Mouse (Mus musculus) heart, postnatal 14 days (tissue): ENCODE data around the gene Fam72a. TPM values are rescaled to one million over a fixed set of nuclear protein-coding genes. Genes with fewer than 3 reads are reported as not detected.

Experiments
- DNase-seq, 2 experiments: peaks; one replicate each; pipeline ENCODE4 v3.0.0; 2021 to 2022
- intact Hi-C: fragments of 180-260 bp; cut with DNase I; formaldehyde crosslinking; loops from one replicate; pipeline ENCODE4 v1.15.1; 2025
- long read RNA-seq, 2 experiments: library from polyadenylated mRNA; stranded (forward); transcript quantifications; one replicate each; pipeline ENCODE4 v2.0.0; 2021
- total RNA-seq, 2 experiments: library from RNA; stranded (reverse); gene quantifications; 2 replicates each; pipeline ENCODE4 v1.2.3; 2021

Gene Fam72a
- under 1 TPM; 0.83 to 0.93 TPM for total RNA-seq
- long read RNA-seq, experiment 1: 0 reads
- long read RNA-seq, experiment 2: 0 reads

DNA sequence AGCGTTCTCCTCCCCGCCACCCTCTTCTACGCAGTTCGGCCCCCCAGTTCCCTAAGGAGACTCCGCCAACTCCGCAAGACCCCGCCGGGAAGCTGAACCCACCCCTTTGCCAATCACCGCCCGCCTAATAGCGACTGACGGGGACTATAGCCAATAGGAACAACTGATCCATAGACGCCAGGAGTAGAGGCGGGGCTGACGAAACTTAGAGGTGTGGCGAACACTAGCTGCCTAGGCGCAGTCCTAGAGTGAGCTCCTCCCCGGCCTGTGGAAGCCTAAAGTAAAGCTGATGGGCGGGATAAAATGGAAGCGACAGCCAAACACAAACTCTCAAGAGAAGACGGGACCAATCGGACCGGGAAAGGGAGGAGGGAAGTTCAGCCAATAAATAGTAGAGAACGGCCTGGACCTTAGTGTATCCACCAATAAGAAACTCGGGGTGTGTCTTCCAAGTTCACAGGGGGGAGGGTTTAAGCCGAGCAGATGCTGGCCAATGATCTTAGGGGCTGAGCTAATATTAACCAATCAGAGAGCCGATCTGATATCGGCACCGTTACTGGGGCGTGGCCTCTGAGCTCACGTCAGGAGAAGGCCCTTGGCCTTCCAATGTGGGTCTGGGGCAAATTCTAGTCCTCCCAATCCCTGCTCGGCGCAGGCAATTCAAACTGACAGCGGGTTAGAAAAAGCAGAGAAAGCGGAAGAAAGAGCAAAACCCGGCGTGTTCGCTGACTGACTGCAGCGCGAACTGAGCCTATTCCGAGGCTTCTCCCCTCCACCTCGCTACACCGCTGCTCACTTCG lies at the start of gene Fam72a, which contains the start of gene Srgap2:
Fam72a (plus strand) TSS at position 623 of the 800 bp plus-strand sequence.
Srgap2 (minus strand) TSS at position 72 of the 800 bp plus-strand sequence.
- DNase-seq: peak; percentile 95 to 97
- intact Hi-C loops: loop anchor here (2.0 to 5.0 kb wide), 3 partner anchors 23 to 165 kb away; no protein-coding TSS in a partner anchor

DNA sequence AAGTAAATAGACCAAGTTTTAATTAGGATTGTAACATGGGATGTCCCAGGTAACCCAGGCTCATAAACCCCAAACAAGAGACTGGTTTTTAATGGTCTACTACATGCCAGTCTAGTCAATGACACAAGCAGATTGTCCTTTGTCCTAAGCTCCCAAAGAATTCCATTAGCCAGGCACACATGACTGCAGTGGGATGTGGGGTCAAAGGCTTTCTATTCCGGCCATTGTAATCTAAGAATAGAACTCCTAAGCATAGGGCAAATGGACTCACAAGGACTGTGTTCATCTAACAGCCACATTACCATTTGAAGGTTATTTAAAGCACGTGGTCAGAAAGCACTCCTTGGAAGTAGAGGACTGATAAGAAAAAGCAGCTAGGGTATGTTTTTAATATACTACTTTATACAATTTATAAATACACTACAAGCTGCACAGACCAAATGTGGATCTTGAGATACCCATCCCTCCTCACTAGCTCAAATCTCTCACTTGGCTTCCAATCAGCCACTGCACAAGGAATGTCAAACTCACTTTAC lies 48.9 kb upstream of the Fam72a start:
- intact Hi-C loops: loop anchor here (5.0 kb wide), 1 partner anchor 47 kb away; no protein-coding TSS in a partner anchor
- DNase-seq: no peak

DNA sequence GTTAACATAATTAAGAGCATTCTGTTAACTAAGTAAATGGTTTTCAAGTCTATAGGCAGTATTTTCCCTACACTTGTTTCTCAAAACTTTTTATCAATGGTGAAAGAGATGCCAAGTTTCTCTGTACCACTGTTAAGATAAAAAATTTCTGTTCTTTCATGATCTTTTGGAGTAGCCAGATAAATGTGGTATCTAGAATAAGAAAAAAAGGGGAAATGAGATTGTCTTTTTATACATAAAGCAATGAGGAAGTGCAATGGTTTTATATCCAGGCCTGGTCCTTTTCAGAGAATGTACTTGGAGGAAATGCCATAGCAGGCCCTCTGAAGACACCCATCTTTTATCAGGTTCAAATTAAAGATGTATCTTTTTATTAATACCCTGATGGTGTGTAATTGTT lies 46.3 kb upstream of the Fam72a start:
- intact Hi-C loops: no loop called here
- DNase-seq: no peak

DNA sequence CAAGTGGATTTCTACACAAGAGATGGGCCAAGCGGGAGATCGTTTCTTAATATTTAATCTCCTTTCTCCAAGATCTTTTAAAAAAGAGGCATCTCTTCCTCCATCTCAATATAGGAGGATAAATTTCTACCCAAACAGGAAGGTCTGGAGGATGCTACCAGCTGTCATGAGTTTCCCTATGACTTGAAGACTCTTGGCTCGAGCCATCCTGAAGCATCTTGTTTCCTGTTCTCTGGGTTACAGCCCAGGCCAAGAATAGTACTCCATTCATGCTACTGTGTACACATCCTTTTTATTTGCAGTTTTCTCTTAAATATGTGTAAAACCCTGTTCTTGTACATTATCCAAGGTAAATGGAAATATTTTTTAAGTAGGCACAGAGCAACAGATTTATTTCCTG lies 45.5 kb upstream of the Fam72a start:
- intact Hi-C loops: no loop called here
- no peak for DNase-seq

DNA sequence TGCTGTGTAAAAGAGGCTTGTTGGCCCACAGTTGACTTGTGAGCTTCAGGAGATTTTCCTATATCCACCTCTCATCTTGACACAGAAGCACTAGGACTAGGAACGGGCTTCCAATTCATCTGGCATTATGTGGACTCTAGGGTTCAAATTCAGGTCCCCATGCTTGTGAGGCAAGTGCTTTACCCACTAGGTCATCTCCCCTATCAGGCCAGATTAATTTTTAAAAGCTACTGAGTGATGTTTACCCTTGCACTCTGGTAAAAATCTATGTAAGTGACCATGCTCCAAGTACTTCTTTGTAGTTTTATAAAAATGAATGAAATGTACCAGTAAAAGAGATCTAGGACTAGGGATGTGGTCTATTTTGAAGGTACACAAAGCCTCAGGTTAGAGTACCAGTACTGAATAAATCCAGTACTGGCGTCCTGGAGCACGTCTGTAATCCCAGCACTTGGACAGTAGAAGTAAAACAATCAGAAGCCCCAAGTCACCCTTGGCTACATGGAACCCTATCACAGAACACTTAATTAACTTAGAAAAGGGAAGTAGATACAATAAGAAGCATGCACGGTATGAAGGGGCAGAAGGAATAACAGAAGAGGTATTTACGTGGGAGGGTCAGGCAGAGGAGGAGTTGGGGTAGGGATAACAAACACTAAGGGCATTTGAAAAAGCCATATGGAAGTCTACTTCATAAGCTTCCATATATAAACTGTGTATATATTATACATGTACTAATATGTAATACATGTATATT lies 41.4 kb upstream of the Fam72a start:
- no peak for DNase-seq
- intact Hi-C loops: loop anchor here (5.0 kb wide), 1 partner anchor 36 kb away; no protein-coding TSS in a partner anchor

DNA sequence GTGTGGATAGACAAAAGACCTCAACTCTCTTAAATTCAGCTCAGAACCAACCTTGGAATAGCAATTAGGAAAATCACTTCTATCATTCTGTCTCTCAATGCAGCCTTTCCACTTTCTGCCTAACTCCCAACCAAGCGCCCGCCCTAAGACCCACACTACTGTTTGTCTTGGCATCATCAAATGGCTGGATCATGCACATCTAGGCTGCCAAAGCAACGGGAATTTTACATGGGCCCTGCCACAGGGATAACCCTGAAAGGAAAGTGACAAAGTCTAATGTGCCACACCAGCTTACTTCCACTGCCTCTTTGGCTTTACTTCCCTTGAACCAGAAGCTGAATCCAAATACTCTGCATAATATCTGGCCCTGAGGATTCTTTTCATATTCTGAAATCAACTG lies 38.4 kb upstream of the Fam72a start:
- intact Hi-C loops: loop anchor here (5.0 kb wide), 1 partner anchor 33 kb away; no protein-coding TSS in a partner anchor
- no peak for DNase-seq

DNA sequence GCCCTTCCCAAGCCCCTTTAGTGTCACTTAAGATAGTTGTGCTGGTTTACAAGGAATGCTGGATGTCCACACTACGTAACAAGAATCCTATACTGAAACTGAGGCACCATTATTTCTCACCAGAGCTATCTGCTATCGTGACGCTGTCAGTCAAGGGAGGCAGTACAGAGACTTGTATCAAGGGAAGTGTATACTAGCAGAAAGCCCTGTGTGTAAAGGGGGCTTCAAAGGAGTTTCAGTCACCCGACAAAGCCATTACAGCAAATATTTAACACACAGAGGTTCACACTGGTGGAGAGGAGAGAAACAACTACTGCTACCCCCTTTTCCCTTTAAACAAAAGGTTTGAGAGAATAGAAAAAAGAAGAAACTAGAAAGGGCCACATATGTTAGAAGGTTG lies 36.1 kb upstream of the Fam72a start:
- DNase-seq: no peak
- intact Hi-C loops: no loop called here

DNA sequence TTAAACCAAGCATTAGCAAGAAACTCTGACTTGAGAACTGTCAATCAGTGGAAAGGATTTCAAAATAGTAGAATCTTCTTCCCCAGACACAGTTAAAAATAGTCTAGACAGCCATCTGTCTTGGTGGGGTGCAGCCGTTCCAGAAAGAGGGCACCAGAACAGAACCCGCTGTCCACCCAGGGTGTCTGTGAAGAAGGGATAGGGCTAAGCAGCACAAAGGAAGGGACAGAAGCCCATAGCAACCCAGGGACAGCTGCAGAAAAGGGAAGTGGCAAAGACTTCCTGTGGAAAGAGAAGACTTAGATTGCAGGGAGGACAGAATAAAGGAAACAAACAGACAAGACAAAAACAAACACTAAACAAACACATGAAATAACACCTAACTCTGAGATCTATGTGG lies 35.3 kb upstream of the Fam72a start:
- no peak for DNase-seq
- intact Hi-C loops: no loop called here

DNA sequence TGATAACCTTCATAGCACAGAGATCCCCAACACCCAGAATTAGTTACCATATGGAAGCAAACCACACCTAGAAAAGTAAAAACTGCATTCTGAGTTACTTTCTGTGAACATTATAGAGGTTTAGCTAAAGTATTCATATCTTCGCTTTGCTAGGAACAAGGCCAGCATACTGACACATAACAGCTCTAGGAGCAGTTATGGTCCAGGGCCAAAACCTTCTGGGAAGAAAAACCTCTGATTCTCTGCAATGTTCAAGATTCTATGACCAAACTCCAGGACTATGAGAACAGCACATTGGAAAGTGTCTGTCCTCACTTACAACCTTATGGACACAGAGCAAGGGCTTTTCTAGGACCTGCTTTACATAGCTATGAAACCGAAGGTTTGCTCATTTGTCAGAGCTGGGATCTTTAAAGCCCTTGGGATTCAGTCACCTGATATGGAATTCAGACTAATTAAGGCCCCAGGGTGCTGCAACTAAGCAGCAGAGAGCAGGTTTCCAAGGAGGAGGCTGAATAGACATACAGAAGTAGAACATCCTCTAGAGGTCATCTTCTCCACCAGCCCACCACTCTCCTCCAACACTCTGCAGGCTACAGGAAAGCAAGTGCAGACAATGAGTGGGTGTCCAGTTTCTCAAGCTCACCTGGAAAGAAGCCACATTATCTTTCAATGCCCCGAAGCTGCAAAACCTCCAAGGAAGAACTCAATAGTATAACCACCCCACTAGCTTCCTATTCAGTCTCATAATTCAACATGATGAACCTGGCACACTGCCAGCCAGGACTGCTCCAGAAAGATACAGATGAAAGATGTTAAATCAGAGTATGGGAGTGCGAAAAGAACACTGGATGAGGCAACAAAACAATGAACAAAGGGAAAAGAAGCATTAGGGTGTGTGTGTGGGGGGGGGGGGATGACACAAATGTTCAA lies 33.5 kb upstream of the Fam72a start:
- DNase-seq: peak; percentile 43 to 46
- intact Hi-C loops: no loop called here

DNA sequence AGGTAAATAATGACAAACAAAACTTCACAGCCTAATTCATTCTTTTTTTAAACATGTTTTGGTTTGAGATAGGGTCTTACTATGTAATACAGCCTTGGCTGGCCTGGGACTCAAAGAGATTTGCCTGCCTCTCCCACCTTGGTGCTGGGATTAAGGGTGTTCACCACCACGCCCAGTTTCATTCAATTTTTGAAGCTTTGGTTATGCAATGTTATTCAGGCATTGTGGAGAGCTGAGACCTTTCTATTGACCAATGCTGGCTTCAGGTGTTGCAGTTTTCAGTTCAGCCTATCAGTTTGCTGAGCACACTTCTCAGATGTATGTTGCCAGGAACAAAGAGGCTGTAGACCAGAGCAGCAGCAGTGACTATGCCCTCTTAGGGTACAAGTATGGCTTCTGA lies 29.5 kb upstream of the Fam72a start:
- no peak for DNase-seq
- intact Hi-C loops: no loop called here

DNA sequence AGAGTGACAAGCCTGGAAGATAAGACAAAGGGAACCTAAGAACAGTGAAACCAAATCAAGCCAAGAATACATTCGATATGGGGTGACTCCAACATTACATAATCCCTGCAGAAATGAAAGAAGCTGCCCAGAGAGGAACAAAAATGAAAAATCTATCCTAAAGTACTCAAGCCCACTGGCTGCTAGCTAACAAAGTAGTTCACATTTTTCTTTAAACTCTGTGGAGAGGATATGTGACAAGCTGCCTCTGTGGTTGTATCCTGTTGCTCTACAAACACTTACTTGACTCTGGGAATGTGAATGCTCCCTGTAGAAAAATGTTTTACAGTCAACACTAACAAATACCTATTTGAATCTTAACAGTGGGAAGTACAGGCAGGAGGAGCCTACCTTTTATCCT lies 26.0 kb upstream of the Fam72a start:
- intact Hi-C loops: no loop called here
- no peak for DNase-seq

DNA sequence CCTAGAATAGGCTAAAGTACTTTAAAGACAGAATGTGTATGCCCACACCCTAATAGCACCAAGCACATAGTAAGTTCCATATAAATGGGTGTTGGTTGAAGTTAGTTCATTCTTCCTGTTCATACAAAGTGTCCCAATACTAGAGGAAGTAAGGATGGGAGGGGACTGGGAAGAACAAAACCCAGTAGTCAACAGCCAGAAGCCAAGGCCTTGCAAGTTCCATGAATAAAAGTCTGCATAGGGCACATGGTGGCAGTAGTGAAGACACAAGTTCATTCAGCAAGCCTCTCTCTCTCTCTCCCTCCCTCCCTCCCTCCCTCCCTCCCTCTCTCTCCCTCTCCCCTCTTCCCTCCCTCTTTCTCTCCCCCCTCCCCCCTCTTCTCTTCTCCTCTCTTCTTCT lies 16.6 kb upstream of the Fam72a start:
- intact Hi-C loops: no loop called here
- no peak for DNase-seq

DNA sequence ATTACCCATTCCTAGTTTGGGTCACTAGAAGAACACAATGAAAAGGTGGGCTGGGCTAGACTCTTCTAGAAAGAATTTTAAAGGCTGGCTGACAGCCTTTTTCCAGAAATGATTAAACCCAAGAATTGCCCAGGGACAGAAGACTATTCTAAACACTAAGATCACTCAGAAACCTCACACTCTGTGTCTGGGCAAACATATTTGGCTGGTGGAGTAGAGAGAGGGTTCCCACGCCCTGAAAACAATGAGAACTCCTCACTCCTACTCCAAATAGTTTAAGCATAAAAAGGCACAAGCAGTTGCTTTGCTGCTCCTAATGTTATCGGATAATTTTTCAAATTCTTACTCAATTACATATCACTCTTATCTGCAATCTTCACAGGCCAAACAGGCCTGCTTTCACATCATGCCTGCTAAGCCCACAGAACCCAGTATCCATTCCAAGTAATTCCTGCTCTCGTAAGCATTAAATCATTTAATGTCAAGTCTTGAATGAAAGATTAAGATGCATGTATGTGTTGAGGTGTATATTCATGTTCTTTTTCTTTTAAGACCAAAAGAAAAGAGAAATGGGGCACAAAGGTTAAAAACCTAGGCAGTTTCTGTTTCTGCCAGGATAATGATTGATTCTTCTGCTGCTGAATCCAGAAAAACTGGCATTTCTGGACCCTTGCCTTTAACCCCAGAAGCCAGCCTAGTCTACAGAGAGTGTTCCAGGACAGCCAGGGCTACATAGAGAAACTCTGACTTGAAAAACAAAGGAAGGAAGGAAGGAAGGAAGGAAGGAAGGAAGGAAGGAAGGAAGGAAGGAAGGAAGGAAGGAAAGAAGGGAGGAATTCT lies 15.8 kb upstream of the Fam72a start:
- intact Hi-C loops: no loop called here
- no peak for DNase-seq

DNA sequence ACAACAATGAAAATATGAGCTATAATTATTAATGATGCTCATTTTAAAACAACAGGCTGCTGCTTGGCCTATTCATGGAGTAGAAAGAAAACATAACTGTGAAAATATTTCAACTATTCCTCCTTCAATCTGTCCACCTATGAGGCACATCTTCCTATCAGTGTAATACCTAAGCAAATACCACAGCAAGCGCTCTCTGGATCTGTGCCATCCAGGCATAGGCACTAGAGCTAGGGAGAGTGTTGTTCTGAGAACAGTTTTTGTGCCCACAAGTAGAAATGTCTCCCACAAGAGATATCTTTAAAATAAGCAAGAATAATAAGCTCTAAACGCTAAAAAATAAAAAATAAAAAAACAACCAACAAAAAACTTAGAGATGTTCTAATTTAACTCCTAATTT lies 14.6 kb upstream of the Fam72a start:
- intact Hi-C loops: no loop called here
- no peak for DNase-seq

DNA sequence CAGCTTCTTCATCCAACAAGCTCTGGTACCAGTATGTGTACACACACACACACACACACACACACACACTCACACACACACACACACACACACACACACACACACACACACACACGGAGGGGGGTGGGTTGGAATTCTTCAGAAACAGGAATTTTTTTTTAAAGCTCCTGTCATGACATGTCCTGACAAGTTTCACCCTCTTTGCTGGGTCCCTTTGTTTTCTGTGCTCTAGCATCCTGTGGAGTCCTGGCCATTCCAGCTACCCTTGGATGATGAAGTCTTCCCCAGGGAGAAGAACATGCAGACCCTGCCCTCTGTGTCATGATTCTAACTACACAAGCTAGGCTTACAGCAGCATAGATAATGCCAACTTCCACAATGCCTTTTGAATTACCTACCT lies 13.5 kb upstream of the Fam72a start:
- no peak for DNase-seq
- intact Hi-C loops: no loop called here

DNA sequence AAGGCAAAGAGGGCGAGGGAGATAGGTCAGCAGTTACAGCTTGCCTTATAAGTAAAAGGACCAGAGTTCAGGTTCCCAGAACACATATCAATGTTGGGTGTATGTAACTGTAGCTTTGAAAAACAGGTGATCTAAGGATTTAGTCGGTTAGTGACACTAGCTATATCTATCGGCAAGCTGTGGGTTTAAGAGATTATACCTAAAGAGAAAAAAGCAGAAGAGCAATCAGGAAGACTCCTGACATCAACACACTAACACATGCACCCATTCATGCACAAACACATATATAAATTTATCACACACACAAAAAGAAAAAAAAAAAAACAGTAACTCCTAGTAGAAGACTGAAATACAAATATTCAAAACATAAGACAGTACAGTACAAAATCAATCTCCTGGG lies 11.1 kb upstream of the Fam72a start:
- DNase-seq: no peak
- intact Hi-C loops: no loop called here

DNA sequence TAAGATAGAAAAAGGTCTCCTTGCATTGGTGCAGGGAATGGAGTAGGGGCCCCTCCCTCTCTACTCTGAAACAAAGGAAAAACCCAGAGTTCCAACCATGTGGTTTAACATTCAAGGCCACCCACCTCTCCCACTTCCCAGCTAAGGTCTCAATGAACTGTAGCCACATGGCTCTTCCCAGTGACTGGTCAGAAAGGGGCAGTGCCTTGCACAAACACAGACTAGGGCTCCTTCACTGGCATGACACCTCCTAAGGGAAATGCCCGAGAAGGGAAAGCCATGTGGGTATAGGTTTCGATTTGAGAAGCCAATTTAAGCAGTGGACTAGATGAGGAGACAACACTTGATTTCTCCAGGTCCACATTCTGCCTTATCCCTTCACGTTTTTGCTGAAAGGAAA lies 3.9 kb upstream of the Fam72a start:
- DNase-seq: no peak
- intact Hi-C loops: loop anchor here (5.0 kb wide), 1 partner anchor 36 kb away; no protein-coding TSS in a partner anchor

DNA sequence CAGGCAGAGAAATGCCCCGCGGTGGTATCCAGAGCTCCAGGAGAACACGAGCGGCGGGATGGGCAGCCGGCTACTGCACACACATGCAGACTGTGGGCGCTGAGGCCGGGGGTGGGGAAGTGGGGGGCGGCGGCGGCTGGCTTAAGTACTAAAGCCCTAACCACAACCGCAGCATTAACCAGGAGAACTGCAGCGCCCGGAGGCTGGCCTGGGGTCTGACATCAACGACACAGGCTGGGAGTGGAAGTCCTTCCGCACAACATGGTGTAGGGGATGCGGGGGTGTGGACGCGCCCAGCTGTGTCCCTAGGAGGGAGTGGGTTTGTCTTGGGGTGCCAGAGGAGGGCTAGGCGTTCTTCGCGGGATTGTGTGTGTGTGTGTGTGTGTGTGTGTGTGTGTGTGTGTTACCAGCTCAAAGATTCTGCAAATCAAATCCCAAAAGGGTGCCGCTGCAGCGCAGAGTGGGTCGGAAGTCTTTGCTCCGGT lies 2.6 kb upstream of the Fam72a start:
- DNase-seq: peak; percentile 48 to 61
- intact Hi-C loops: loop anchor here (5.0 kb wide), 2 partner anchors 98 to 163 kb away; no protein-coding TSS in a partner anchor
